Mouse (Mus musculus) MEL (cell line): ENCODE measurements at regions not wholly inside any gene's neighbourhood (a gene's known extent, or its start where the extent isn't known, plus 50 kb on each side); places are given as distances from the start of the nearest gene placed in this dataset.

Experiments
- DNase-seq: peaks from one replicate; pipeline ENCODE4 v3.0.0; 2011; ENCODE audit warnings: low read depth, low spot score
- H3K27ac ChIP-seq: 2 replicates; pipeline ENCODE4 v1.5.1; 2012; ENCODE audit warnings: low read depth, mild to moderate bottlenecking, control low read depth, low read length, moderate library complexity; ENCODE audit not compliant: control insufficient read depth
- H3K27me3 ChIP-seq, 2 experiments: fragments of 150-350 bp in 1 of 2; sonication (generic) in 1 of 2; 2 replicates each; pipeline ENCODE4 v1.6.1; 2012; ENCODE audit warnings: low read length in 2 of 2, mild to moderate bottlenecking in 2 of 2, improper control_type of control experiment in 1 of 2, moderate library complexity in 1 of 2; ENCODE audit not compliant: insufficient read depth in 2 of 2, control insufficient read depth in 1 of 2
- H3K36me3 ChIP-seq, 2 experiments: 2 replicates each; pipeline ENCODE4 v1.6.1; 2012 to 2014; ENCODE audit warnings: low read length in 2 of 2, improper control_type of control experiment in 1 of 2, inconsistent platforms in 1 of 2, mild to moderate bottlenecking in 1 of 2; ENCODE audit not compliant: insufficient read depth in 2 of 2, control insufficient read depth in 1 of 2
- H3K4me1 ChIP-seq, 2 experiments: fragments of 150-350 bp in 1 of 2; sonication (generic) in 1 of 2; 2 replicates each; pipeline ENCODE4 v1.6.1; 2012; ENCODE audit warnings: low read length in 2 of 2, improper control_type of control experiment in 1 of 2, mild to moderate bottlenecking in 1 of 2; ENCODE audit not compliant: insufficient read depth in 2 of 2, control insufficient read depth in 1 of 2
- H3K4me3 ChIP-seq, 2 experiments: fragments of 150-350 bp in 1 of 2; sonication (generic) in 1 of 2; 2 replicates each; pipeline ENCODE4 v1.5.1; 2012; ENCODE audit warnings: low read depth in 2 of 2, low read length in 2 of 2, mild to moderate bottlenecking in 2 of 2, moderate library complexity in 2 of 2, control low read depth in 1 of 2, improper control_type of control experiment in 1 of 2; ENCODE audit not compliant: control insufficient read depth in 1 of 2, insufficient read depth in 1 of 2
- H3K79me2 ChIP-seq: 2 replicates; pipeline ENCODE4 v1.6.1; 2012; ENCODE audit warnings: mild to moderate bottlenecking, low read length, moderate library complexity; ENCODE audit not compliant: control insufficient read depth, poor library complexity, insufficient read depth
- H3K9ac ChIP-seq: 2 replicates; pipeline ENCODE4 v1.6.1; 2012; ENCODE audit warnings: low read depth, mild to moderate bottlenecking, control low read depth, low read length, moderate library complexity; ENCODE audit not compliant: control insufficient read depth, poor library complexity, severe bottlenecking
- H3K9me3 ChIP-seq: fragments of 150-350 bp; sonication (generic); replicated peaks from 2 replicates; pipeline ENCODE4 v1.6.1; 2012; ENCODE audit warnings: mild to moderate bottlenecking, low read length, improper control_type of control experiment, moderate library complexity; ENCODE audit not compliant: insufficient read depth
- BHLHE40 ChIP-seq: IDR thresholded peaks from 2 replicates; pipeline ENCODE4 v1.6.1; 2012; ENCODE audit warnings: low read depth, mild to moderate bottlenecking, inconsistent platforms, low read length, improper control_type of control experiment, borderline replicate concordance
- CHD2 ChIP-seq: IDR thresholded peaks from 2 replicates; pipeline ENCODE4 v1.6.1; 2011; ENCODE audit warnings: low read length, improper control_type of control experiment
- ELF1 ChIP-seq: IDR thresholded peaks from 2 replicates; pipeline ENCODE4 v1.6.1; 2014; ENCODE audit warnings: low read depth, mild to moderate bottlenecking, inconsistent platforms, low read length, improper control_type of control experiment, moderate library complexity
- GABPA ChIP-seq: IDR thresholded peaks from 2 replicates; pipeline ENCODE4 v1.6.1; 2012; ENCODE audit warnings: low read depth, mild to moderate bottlenecking, inconsistent platforms, low read length, improper control_type of control experiment, moderate library complexity
- GATA1 ChIP-seq: IDR thresholded peaks from 2 replicates; pipeline ENCODE4 v1.6.1; 2011; ENCODE audit warnings: low read depth, low read length, improper control_type of control experiment
- MAFK ChIP-seq: IDR thresholded peaks from 2 replicates; pipeline ENCODE4 v1.6.1; 2011; ENCODE audit warnings: low read depth, mild to moderate bottlenecking, low read length, improper control_type of control experiment, borderline replicate concordance
- MAX ChIP-seq: IDR thresholded peaks from 2 replicates; pipeline ENCODE4 v1.6.1; 2011; ENCODE audit warnings: low read length, improper control_type of control experiment
- MAZ ChIP-seq: IDR thresholded peaks from 2 replicates; pipeline ENCODE4 v1.6.1; 2012; ENCODE audit warnings: low read depth, mild to moderate bottlenecking, inconsistent platforms, low read length, improper control_type of control experiment
- MEF2A ChIP-seq: IDR thresholded peaks from 2 replicates; pipeline ENCODE4 v1.6.1; 2014; ENCODE audit warnings: low read depth, mild to moderate bottlenecking, inconsistent platforms, low read length, improper control_type of control experiment; ENCODE audit not compliant: poor library complexity, insufficient replicate concordance, severe bottlenecking; ENCODE audit errors: extremely low read depth
- MYB ChIP-seq: IDR thresholded peaks from 2 replicates; pipeline ENCODE4 v1.6.1; 2011; ENCODE audit warnings: mild to moderate bottlenecking, low read depth, low read length, improper control_type of control experiment
- NELFE ChIP-seq: IDR thresholded peaks from 2 replicates; pipeline ENCODE4 v1.6.1; 2011; ENCODE audit warnings: low read depth, low read length, improper control_type of control experiment
- POLR2A ChIP-seq, 2 experiments: IDR thresholded peaks; 2 replicates each; pipeline ENCODE4 v1.6.1; 2011 to 2012; ENCODE audit warnings: low read length in 2 of 2, mild to moderate bottlenecking in 2 of 2, control low read depth in 1 of 2, improper control_type of control experiment in 1 of 2, low read depth in 1 of 2, moderate library complexity in 1 of 2; ENCODE audit not compliant: control insufficient read depth in 1 of 2, insufficient read depth in 1 of 2, poor library complexity in 1 of 2
- POLR2AphosphoS2 ChIP-seq: IDR thresholded peaks from 2 replicates; pipeline ENCODE4 v1.6.1; 2011; ENCODE audit warnings: low read length, improper control_type of control experiment
- POLR2AphosphoS5 ChIP-seq: IDR thresholded peaks from 2 replicates; pipeline ENCODE4 v1.6.1; 2012; ENCODE audit warnings: low read depth, borderline replicate concordance, mild to moderate bottlenecking, inconsistent platforms, low read length, moderate library complexity, mixed read lengths
- RAD21 ChIP-seq: IDR thresholded peaks from 2 replicates; pipeline ENCODE4 v1.6.1; 2011; ENCODE audit warnings: mild to moderate bottlenecking, low read depth, low read length, improper control_type of control experiment
- TCF12 ChIP-seq: IDR thresholded peaks from 2 replicates; pipeline ENCODE4 v1.6.1; 2014; ENCODE audit warnings: low read depth, mild to moderate bottlenecking, inconsistent platforms, low read length, improper control_type of control experiment, moderate library complexity
- UBTF ChIP-seq: IDR thresholded peaks from 2 replicates; pipeline ENCODE4 v1.6.1; 2012; ENCODE audit warnings: low read depth, mild to moderate bottlenecking, inconsistent platforms, low read length, improper control_type of control experiment, moderate library complexity, borderline replicate concordance; ENCODE audit not compliant: insufficient read depth
- USF1 ChIP-seq: IDR thresholded peaks from 2 replicates; pipeline ENCODE4 v1.6.1; 2014; ENCODE audit warnings: low read depth, mild to moderate bottlenecking, inconsistent platforms, low read length, improper control_type of control experiment, moderate library complexity
- ZMIZ1 ChIP-seq: IDR thresholded peaks from 2 replicates; pipeline ENCODE4 v1.6.1; 2012; ENCODE audit warnings: low read depth, mild to moderate bottlenecking, inconsistent platforms, low read length, improper control_type of control experiment, moderate library complexity
- ZNF384 ChIP-seq: IDR thresholded peaks from 2 replicates; pipeline ENCODE4 v1.6.1; 2012; ENCODE audit warnings: low read depth, mild to moderate bottlenecking, inconsistent platforms, low read length, improper control_type of control experiment

DNA sequence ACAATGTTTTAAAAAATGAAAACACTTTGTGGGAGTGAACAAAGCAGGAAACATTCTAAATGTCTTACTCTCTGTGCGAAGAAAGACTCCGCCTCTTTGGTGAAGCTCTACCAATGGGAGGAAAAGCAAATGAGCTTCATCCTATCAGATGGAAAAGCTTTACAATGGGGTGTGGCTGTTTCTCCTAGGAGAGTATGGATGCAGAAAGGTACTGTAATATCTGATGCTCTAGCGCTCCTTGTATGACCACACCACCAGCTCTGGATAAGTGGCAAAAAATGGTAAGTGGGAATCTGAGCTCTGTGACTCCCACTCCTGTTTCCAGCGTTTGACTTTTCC is 242.0 kb upstream of the Ank start:
- H3K36me3 ChIP-seq = no peaks in the 10 kb centered on the region
- no peaks in the 10 kb centered on the region for H3K9me3 ChIP-seq
- H3K4me3 ChIP-seq = no peak overlapping the region
- H3K79me2 ChIP-seq = no peaks in the 10 kb centered on the region
- H3K4me1 ChIP-seq = no peaks in the 10 kb centered on the region
- no peak overlapping the region for H3K27ac ChIP-seq
- H3K9ac ChIP-seq = no peak overlapping the region
- no peaks in the 10 kb centered on the region for H3K27me3 ChIP-seq
- no peak for DNase-seq
- TF ChIP-seq MYB (no peak), MAFK (no peak)

DNA sequence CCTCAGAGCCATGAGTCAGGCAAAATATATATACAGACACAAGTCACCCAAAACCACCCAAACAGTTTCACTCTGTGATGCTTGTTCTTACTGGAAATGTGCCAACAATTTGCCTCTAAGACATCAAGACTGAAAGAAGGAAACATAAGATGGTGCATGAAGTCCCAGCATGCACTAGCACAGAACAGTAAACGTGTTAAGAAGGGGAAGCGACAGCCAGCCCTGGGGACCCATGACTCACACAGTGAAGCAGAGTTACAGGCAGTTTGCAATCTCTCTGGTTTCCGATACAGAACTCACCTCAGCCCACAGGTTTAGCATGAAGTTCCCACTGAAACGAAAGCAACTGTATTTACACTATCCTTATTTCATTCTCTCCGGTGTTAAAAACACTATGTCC is 233.7 kb upstream of the Ank start:
- Histone ChIP-seq H3K36me3 (no peaks in the 10 kb centered on the region), H3K4me3 (no peak overlapping the region), H3K9ac (no peak overlapping the region), H3K9me3 (no peaks in the 10 kb centered on the region), H3K27ac (no peak overlapping the region), H3K79me2 (no peaks in the 10 kb centered on the region), H3K27me3 (no peaks in the 10 kb centered on the region), H3K4me1 (no peaks in the 10 kb centered on the region)
- TF ChIP-seq ELF1 (no peak), USF1 (no peak), POLR2A (IDR thresholded peaks at IDR 0.05; ENCODE audit: control insufficient read depth in 1 of 2, insufficient read depth in 1 of 2, low read depth in 1 of 2, low read length in 2 of 2, poor library complexity in 1 of 2) (no peak), GABPA (no peak), BHLHE40 (no peak), MAZ (no peak), NELFE (no peak), UBTF (no peak), MAFK (no peak), GATA1 (no peak), ZMIZ1 (no peak), MEF2A (no peak), CHD2 (no peak), MAX (no peak), RAD21 (no peak), POLR2AphosphoS5 (no peak), TCF12 (no peak), POLR2AphosphoS2 (no peak), ZNF384 (no peak)
- no peak for DNase-seq
